Mouse (Mus musculus) embryonic facial prominence, embryonic 15.5 days (tissue): Measurements from ENCODE around the gene Nktr. TPM values are rescaled to one million over a fixed set of nuclear protein-coding genes. Genes with fewer than 3 reads are reported as not detected.

Experiments used
- ATAC-seq: fragments of 200-750 bp; cut with Nextera tagmentation; 2 replicates; pipeline ENCODE4 v1.8.0; 2017; ENCODE audit warnings: low read depth, moderate TSS enrichment; ENCODE audit not compliant: insufficient number of reproducible peaks, low FRiP score, low TSS enrichment
- H3K27ac ChIP-seq: fragments of 300-500 bp; sonication (generic); replicated peaks from 2 replicates; pipeline ENCODE4 v1.5.1; 2015; ENCODE audit warnings: mild to moderate bottlenecking, inconsistent platforms
- H3K27me3 ChIP-seq: fragments of 300-500 bp; sonication (generic); 2 replicates; pipeline ENCODE4 v1.6.1; 2015; ENCODE audit warnings: inconsistent platforms
- H3K36me3 ChIP-seq: fragments of 300-500 bp; sonication (generic); 2 replicates; pipeline ENCODE4 v1.6.1; 2015; ENCODE audit warnings: mild to moderate bottlenecking, inconsistent platforms
- H3K4me1 ChIP-seq: fragments of 300-500 bp; sonication (generic); 2 replicates; pipeline ENCODE4 v1.6.1; 2015; ENCODE audit warnings: inconsistent platforms
- H3K4me2 ChIP-seq: fragments of 300-500 bp; sonication (generic); replicated peaks from 2 replicates; pipeline ENCODE4 v1.6.1; 2015; ENCODE audit warnings: mild to moderate bottlenecking, inconsistent platforms
- H3K4me3 ChIP-seq: fragments of 300-500 bp; sonication (generic); replicated peaks from 2 replicates; pipeline ENCODE4 v1.5.1; 2015; ENCODE audit warnings: mild to moderate bottlenecking, inconsistent platforms
- H3K9ac ChIP-seq: fragments of 300-500 bp; sonication (generic); 2 replicates; pipeline ENCODE4 v1.6.1; 2015; ENCODE audit warnings: inconsistent platforms
- H3K9me3 ChIP-seq: fragments of 300-500 bp; sonication (generic); replicated peaks from 2 replicates; pipeline ENCODE4 v1.6.1; 2016; ENCODE audit warnings: inconsistent platforms
- WGBS: fragments of 180-500 bp; shearing (Covaris S2); methylation state at CpG from one replicate; pipeline ENCODE4 v1.1.7; 2015; 5-methylcytosine and 5-hydroxymethylcytosine counted together
- polyA plus RNA-seq: library from polyadenylated mRNA; unstranded; fragments of >200 nt; fragmentation: Nextera tagmentation; extraction: Ambion mirVana; gene quantifications from 2 replicates; pipeline ENCODE4 v1.2.1, GENCODE M21; 2015

Gene Nktr
- polyA plus RNA-seq, 1 experiment from 2014 or later, result 66.5 TPM

- Histone ChIP-seq H3K4me1 (no peaks in the 10 kb centered on the region), H3K27me3 (no peaks in the 10 kb centered on the region), H3K27ac (no peak overlapping the region), H3K9me3 (no peaks in the 10 kb centered on the region), H3K4me3 (no peak overlapping the region), H3K36me3 (peaks cover 28% of the 10 kb centered on the region), H3K4me2 (no peak overlapping the region), H3K9ac (no peak overlapping the region)
- no peak for ATAC-seq
- 69% methylated on average over 18 of the region's 18 CpGs for WGBS
Observed at GRCm38 (mm10) chr9:121682037-121682680, 36.8 kb upstream of the Nktr start.

- H3K4me1 ChIP-seq, result no peaks in the 10 kb centered on the region
- H3K27ac ChIP-seq, result no peak overlapping the region
- H3K4me2 ChIP-seq, result no peak overlapping the region
- no peaks in the 10 kb centered on the region for H3K27me3 ChIP-seq
- 78% methylated on average over 7 of the region's 7 CpGs for WGBS
- no peak for ATAC-seq
- no peak overlapping the region for H3K9ac ChIP-seq
- H3K4me3 ChIP-seq, result no peak overlapping the region
- peaks cover 39% of the 10 kb centered on the region for H3K36me3 ChIP-seq
- no peaks in the 10 kb centered on the region for H3K9me3 ChIP-seq
Observed at GRCm38 (mm10) chr9:121684702-121685101, 34.3 kb upstream of the Nktr start.

- H3K9ac ChIP-seq, result no peak overlapping the region
- no peak overlapping the region for H3K4me2 ChIP-seq
- H3K4me3 ChIP-seq, result no peak overlapping the region
- H3K27ac ChIP-seq, result no peak overlapping the region
- peak; percentile 41; the same call in 1 of the 2 replicates for ATAC-seq
- no peaks in the 10 kb centered on the region for H3K9me3 ChIP-seq
- H3K27me3 ChIP-seq, result no peaks in the 10 kb centered on the region
- peaks cover 6% of the 10 kb centered on the region; the same call in 1 of the 2 replicates for H3K4me1 ChIP-seq
- 49% methylated on average over 15 of the region's 15 CpGs for WGBS
- H3K36me3 ChIP-seq, result peaks cover 42% of the 10 kb centered on the region
Observed at GRCm38 (mm10) chr9:121690200-121690651, 28.7 kb upstream of the Nktr start.

- Histone ChIP-seq H3K36me3 (peaks cover 41% of the 10 kb centered on the region), H3K27me3 (no peaks in the 10 kb centered on the region), H3K4me1 (peaks cover 6% of the 10 kb centered on the region; the same call in 1 of the 2 replicates), H3K4me3 (no peak overlapping the region), H3K27ac (0 out of 2 replicates have a peak overlapping the region, but pooled peaks have one; percentile 39), H3K4me2 (no peak overlapping the region), H3K9me3 (no peaks in the 10 kb centered on the region), H3K9ac (no peak overlapping the region)
- WGBS, result 78% methylated on average over 7 of the region's 7 CpGs
- no peak for ATAC-seq
Observed at GRCm38 (mm10) chr9:121690734-121691133, 28.2 kb upstream of the Nktr start.

- H3K27me3 ChIP-seq, result no peaks in the 10 kb centered on the region
- no peak overlapping the region for H3K27ac ChIP-seq
- H3K4me1 ChIP-seq, result peaks cover 6% of the 10 kb centered on the region; the same call in 1 of the 2 replicates
- no peaks in the 10 kb centered on the region for H3K9me3 ChIP-seq
- H3K4me3 ChIP-seq, result no peak overlapping the region
- ATAC-seq, result no peak
- 74% methylated on average over 12 of the region's 12 CpGs for WGBS
- peaks cover 37% of the 10 kb centered on the region for H3K36me3 ChIP-seq
- no peak overlapping the region for H3K9ac ChIP-seq
- H3K4me2 ChIP-seq, result no peak overlapping the region
Observed at GRCm38 (mm10) chr9:121694736-121695135, 24.2 kb upstream of the Nktr start.

DNA sequence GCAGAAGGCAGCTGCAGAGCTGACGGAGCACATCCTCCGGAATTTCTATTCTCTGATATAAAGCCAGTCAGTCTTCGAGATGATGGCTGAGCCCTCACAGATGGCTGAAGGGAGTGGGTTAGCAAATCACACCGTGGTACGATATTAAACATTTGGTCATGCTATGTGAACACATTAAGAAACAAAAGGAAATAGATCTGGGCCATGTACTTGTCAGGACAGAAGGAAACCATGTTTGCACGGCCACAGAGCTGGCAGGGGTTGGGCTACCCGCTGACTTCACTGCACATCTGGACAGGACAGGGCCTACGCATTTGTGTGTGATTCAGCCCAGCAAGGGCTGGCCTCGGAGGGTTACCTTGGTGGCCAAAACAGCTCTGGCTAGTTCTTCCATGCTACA lies 22.3 kb upstream of the Nktr start:
- no peaks in the 10 kb centered on the region for H3K9me3 ChIP-seq
- H3K9ac ChIP-seq, result no peak overlapping the region
- no peak overlapping the region for H3K27ac ChIP-seq
- no peak overlapping the region for H3K4me3 ChIP-seq
- no peaks in the 10 kb centered on the region for H3K4me1 ChIP-seq
- peak; percentile 19; the same call in 1 of the 2 replicates for ATAC-seq
- H3K4me2 ChIP-seq, result no peak overlapping the region
- H3K27me3 ChIP-seq, result no peaks in the 10 kb centered on the region
- WGBS, result 83% methylated on average over 9 of the region's 9 CpGs
- H3K36me3 ChIP-seq, result peaks cover 34% of the 10 kb centered on the region

DNA sequence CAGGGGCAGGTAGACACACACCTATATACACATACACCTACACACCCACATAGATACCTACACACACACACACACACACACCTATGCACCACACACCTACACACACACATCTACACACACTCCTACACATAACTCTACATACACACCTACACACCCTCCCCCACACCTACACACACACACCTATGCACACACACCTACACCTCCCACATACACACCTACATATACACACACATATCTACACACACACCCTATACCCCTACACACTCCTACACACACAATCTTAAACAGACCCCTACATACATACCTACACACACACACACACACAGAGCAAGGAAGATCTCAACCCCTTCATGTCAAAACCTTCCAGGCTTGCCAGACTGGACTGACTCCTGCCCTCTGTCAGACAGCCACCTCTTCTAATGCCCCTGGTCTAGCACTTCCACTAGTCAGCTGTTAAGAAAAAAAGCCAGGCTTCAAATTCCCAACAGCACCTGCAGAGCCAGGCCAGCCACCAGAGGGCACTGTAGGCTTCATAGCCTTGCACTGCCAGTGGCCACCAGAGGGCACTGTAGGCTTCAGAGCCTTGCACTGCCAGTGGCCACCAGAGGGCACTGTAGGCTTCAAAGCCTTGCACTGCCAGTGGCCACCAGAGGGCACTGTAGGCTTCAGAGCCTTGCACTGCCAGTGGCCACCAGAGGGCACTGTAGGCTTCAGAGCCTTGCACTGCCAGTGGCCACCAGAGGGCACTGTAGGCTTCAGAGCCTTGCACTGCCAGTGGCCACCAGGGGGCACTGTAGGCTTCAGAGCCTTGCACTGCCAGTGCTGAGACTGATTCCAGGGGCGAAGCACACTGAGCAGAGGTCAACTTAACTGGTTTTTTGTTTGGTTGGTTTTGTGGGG lies 21.6 kb upstream of the Nktr start:
- Histone ChIP-seq H3K4me1 (no peaks in the 10 kb centered on the region), H3K27me3 (no peaks in the 10 kb centered on the region), H3K4me2 (no peak overlapping the region), H3K9me3 (no peaks in the 10 kb centered on the region), H3K4me3 (no peak overlapping the region), H3K36me3 (peaks cover 32% of the 10 kb centered on the region), H3K27ac (no peak overlapping the region), H3K9ac (no peak overlapping the region)
- ATAC-seq, result peak; percentile 57; the same call in 1 of the 2 replicates
- 100% methylated on average over 1 of the region's 1 CpGs for whole genome bisulfite sequencing

GRCm38 (mm10) chr9:121704261-121704645 lies 14.7 kb upstream of the Nktr start:
- Histone ChIP-seq H3K4me3 (peak overlapping the region; percentile 83), H3K27ac (no peak overlapping the region; the same call in 1 of the 2 replicates), H3K9ac (peak overlapping the region; percentile 60; the same call in 1 of the 2 replicates), H3K9me3 (no peaks in the 10 kb centered on the region), H3K27me3 (no peaks in the 10 kb centered on the region), H3K4me1 (peaks cover 22% of the 10 kb centered on the region), H3K4me2 (peak overlapping the region; percentile 90), H3K36me3 (no peaks in the 10 kb centered on the region)
- no peak for ATAC-seq
- 31% methylated on average over 11 of the region's 11 CpGs for WGBS

DNA sequence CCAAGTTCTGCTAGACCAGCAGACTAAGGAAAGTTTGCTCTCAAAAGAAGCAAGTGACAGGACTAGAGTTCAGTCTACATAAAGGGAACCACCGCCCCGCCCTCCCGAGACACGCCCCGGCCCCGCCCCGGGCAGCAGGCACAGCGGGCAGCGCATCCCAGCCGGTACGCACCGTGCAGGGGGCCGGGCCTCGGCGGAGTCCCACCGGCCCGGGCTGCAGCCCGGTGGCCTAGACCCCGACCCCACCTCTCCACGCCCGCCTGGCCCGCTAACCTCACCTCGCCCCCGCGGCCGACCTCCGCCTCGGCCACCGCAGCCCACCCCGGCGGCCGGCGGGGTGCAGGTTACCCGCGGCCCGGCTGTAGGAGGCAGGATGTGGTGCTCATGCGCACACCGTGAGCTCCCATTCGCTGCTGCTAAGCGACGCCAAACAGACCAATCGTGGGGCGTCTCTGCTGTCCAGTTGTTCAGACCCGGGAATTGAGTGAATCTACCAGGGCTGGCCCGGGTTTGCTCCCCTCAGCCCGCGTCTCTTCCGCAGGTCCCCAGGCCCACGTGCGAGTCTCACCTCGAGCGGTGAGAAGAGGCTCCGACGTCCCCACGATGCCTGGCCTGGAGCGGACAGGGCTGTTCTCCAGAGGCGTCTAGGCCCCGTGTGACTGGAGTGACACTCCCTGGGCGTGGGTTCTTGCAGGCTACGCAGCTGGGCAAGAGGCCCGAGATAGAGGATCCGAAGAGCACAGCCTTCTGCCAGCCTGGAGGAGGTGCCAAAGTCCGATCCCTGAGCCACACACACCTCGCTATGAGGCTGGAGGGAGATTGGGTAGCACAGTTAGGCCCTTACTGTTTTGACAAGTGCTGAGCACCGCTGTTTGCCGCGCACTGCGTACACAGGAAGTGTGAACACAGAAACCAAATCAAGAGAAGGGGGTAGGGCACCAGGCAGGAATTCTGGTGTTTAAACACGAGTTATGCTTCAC lies 14.0 kb upstream of the Nktr start, which contains the start of gene Sec22c:
TSS of gene Sec22c (minus strand) at position 845 of the 980 bp plus-strand sequence.
- Histone ChIP-seq H3K36me3 (no peaks in the 10 kb centered on the region), H3K4me1 (peaks cover 26% of the 10 kb centered on the region), H3K27me3 (no peaks in the 10 kb centered on the region), H3K27ac (peak within 1 kb of the TSS; percentile 75), H3K9me3 (no peaks in the 10 kb centered on the region), H3K9ac (peak within 1 kb of the TSS; percentile 60), H3K4me3 (peak within 1 kb of the TSS; percentile 83), H3K4me2 (peak within 1 kb of the TSS; percentile 90)
- 1% methylated on average over 69 of the region's 69 CpGs for WGBS
- peak; percentile 97 for ATAC-seq

DNA sequence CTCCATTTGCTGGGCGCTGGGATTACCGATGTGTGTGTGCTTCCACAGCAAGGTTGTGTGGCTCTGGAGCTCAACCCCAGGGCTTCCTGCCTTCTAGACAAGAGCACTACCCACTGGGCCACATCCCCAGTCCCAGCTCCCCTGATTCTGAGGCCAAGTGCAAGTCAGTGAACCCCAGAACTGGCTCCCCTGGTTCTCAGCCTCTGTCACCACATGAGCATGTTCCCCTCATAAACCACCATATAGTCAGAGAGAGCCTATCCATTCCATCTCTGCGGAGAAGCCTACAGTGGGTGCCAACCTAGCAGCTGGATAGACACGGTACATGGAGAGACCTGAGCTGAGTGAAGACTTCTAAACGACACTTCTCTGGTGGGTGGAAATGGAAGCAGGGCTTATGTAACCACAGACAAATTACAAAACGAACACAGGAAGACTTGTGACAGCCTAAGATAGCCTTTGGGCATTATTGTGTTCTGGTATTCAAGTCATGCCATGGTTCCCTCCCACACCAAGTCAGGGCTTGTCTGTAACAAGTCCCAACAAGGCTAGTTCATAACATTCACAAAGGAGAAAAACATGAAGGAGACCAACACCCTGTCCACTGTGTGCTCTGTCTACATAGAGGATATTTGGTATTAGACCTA lies 12.8 kb upstream of the Nktr start:
- Histone ChIP-seq H3K4me1 (peaks cover 32% of the 10 kb centered on the region), H3K4me3 (no peak overlapping the region), H3K9ac (no peak overlapping the region), H3K4me2 (no peak overlapping the region), H3K27me3 (no peaks in the 10 kb centered on the region), H3K27ac (no peak overlapping the region), H3K9me3 (no peaks in the 10 kb centered on the region), H3K36me3 (no peaks in the 10 kb centered on the region)
- ATAC-seq, result no peak
- 64% methylated on average over 6 of the region's 6 CpGs for WGBS
